Mouse (Mus musculus) MEL (cell line): ENCODE measurements around the gene Edc3.
A peak's percentile ranks its signal among the peaks of the same experiment; 100 is the strongest.

Source experiments
- CHD2 ChIP-seq: IDR thresholded peaks from 2 replicates; pipeline ENCODE4 v1.6.1; 2011; ENCODE audit warnings: low read length, improper control_type of control experiment
- CTCF ChIP-seq, 3 experiments: IDR thresholded peaks in 2 of 3; conservative IDR thresholded peaks in 1 of 3; 2 replicates each; pipeline ENCODE4 v1.5.1; 2011 to 2012; ENCODE audit warnings: low read length in 3 of 3, low read depth in 2 of 3, mild to moderate bottlenecking in 2 of 3, improper control_type of control experiment in 1 of 3, inconsistent platforms in 1 of 3, mixed read lengths in 1 of 3, moderate library complexity in 1 of 3; ENCODE audit not compliant: control insufficient read depth in 1 of 3, insufficient read depth in 1 of 3, poor library complexity in 1 of 3, severe bottlenecking in 1 of 3
- ELF1 ChIP-seq: IDR thresholded peaks from 2 replicates; pipeline ENCODE4 v1.6.1; 2014; ENCODE audit warnings: low read depth, mild to moderate bottlenecking, inconsistent platforms, low read length, improper control_type of control experiment, moderate library complexity
- EP300 ChIP-seq, 2 experiments: IDR thresholded peaks; 2 replicates each; pipeline ENCODE4 v1.6.1; 2011; ENCODE audit warnings: improper control_type of control experiment in 2 of 2, low read length in 2 of 2, low read depth in 1 of 2, mild to moderate bottlenecking in 1 of 2
- GABPA ChIP-seq: IDR thresholded peaks from 2 replicates; pipeline ENCODE4 v1.6.1; 2012; ENCODE audit warnings: low read depth, mild to moderate bottlenecking, inconsistent platforms, low read length, improper control_type of control experiment, moderate library complexity
- MAX ChIP-seq: IDR thresholded peaks from 2 replicates; pipeline ENCODE4 v1.6.1; 2011; ENCODE audit warnings: low read length, improper control_type of control experiment
- MYC ChIP-seq: IDR thresholded peaks from 2 replicates; pipeline ENCODE4 v1.6.1; 2011; ENCODE audit warnings: low read depth, mild to moderate bottlenecking, low read length, improper control_type of control experiment, moderate library complexity
- POLR2A ChIP-seq, 2 experiments: IDR thresholded peaks; 2 replicates each; pipeline ENCODE4 v1.6.1; 2011 to 2012; ENCODE audit warnings: low read length in 2 of 2, mild to moderate bottlenecking in 2 of 2, control low read depth in 1 of 2, improper control_type of control experiment in 1 of 2, low read depth in 1 of 2, moderate library complexity in 1 of 2; ENCODE audit not compliant: control insufficient read depth in 1 of 2, insufficient read depth in 1 of 2, poor library complexity in 1 of 2
- SIN3A ChIP-seq: IDR thresholded peaks from 2 replicates; pipeline ENCODE4 v1.6.1; 2012; ENCODE audit warnings: low read length, improper control_type of control experiment, inconsistent platforms
- SMC3 ChIP-seq: IDR thresholded peaks from 2 replicates; pipeline ENCODE4 v1.6.1; 2011; ENCODE audit warnings: low read depth, low read length, improper control_type of control experiment
- ZC3H11A ChIP-seq: IDR thresholded peaks from 2 replicates; pipeline ENCODE4 v1.6.1; 2012; ENCODE audit warnings: low read depth, mild to moderate bottlenecking, inconsistent platforms, low read length, improper control_type of control experiment
- ZKSCAN1 ChIP-seq: IDR thresholded peaks from 2 replicates; pipeline ENCODE4 v1.6.1; 2012; ENCODE audit warnings: low read depth, mild to moderate bottlenecking, inconsistent platforms, low read length, improper control_type of control experiment, moderate library complexity
- ZNF384 ChIP-seq: IDR thresholded peaks from 2 replicates; pipeline ENCODE4 v1.6.1; 2012; ENCODE audit warnings: low read depth, mild to moderate bottlenecking, inconsistent platforms, low read length, improper control_type of control experiment

DNA sequence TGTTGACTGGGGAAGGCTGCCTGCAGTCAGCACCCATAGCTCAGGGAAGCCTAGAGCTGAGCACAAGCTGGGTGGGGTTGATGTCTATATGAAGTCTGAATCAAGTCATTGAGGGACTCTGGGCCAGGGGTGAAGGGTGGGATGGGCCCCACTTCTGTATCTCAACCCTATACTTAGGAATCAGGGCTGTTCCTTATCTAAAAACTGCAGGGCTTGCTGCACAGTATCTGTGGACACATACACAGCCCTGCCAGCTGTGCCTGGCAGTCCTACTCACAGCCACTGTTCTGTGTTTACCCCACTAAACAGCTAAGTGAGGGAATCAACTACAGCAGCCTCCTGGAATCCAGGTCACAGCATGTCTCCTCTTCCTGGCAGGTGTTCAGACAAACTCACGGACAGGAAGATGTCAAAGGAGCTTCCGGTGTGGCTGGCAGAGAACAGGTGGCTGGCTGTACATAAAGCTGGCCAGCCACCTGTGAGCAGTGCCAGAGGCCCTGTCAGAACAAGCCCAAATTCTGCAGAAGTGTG lies 61.3 kb downstream of the Edc3 start:
- TF ChIP-seq CTCF (IDR thresholded peaks at IDR 0.05 in 2 of 3, conservative IDR thresholded peaks at IDR 0.05 in 1 of 3; ENCODE audit: control insufficient read depth in 1 of 3, insufficient read depth in 1 of 3, low read depth in 2 of 3, low read length in 3 of 3, poor library complexity in 1 of 3, severe bottlenecking in 1 of 3) (no peak), POLR2A (IDR thresholded peaks at IDR 0.05; ENCODE audit: control insufficient read depth in 1 of 2, insufficient read depth in 1 of 2, low read depth in 1 of 2, low read length in 2 of 2, poor library complexity in 1 of 2) (no peak), CHD2 (no peak), MAX (peak; percentile 56; the same call in 1 of the 2 replicates), SMC3 (no peak), SIN3A (peak; percentile 87), ZKSCAN1 (no peak), ELF1 (no peak), MYC (no peak), EP300 (IDR thresholded peaks at IDR 0.05; ENCODE audit: low read depth in 1 of 2, low read length in 2 of 2) (peak; percentile 79 to 85), ZNF384 (no peak), ZC3H11A (no peak), GABPA (no peak)
